In genomic region chr2:4510208-4511079, GRCm38 (mm10) we compare ENCODE assay signal across 9 mouse cellular contexts.
DNase-seq lines count a peak whose midpoint lies in the region; ATAC-seq and TF ChIP-seq lines count a peak whose summit lies in the region.
"Had no signal": no experiment of that assay in that cellular context is flagged by ENCODE, and none has a peak within 500 bp of the region (broad histone marks: within the 10 kb centered on the region; RNA-seq: fewer than 3 reads in every experiment).

No protein-coding gene starts in this region.

- no peaks in the 10 kb centered on the region for H3K9me3 ChIP-seq in hindbrain, embryonic 14.5 days (ENCODE audit: control insufficient read depth, low read length)
- no peaks in the 10 kb centered on the region for H3K9me3 ChIP-seq in hindbrain, embryonic 11.5 days (ENCODE audit: control insufficient read depth, low read length)
- H3K9me3 ChIP-seq in intestine, postnatal 0 days (ENCODE audit: control insufficient read depth): no peaks in the 10 kb centered on the region
- H3K9me3 ChIP-seq in liver, embryonic 13.5 days (replicated peaks): no peaks in the 10 kb centered on the region

- peaks cover 27% of the 10 kb centered on the region for H3K4me1 ChIP-seq in hindbrain, embryonic 14.5 days (replicated peaks; ENCODE audit: control insufficient read depth, insufficient read depth, low read length)
- no peaks in the 10 kb centered on the region for H3K4me1 ChIP-seq in hindbrain, embryonic 11.5 days (replicated peaks; ENCODE audit: control insufficient read depth, insufficient read depth, low read length)
- 0 out of 2 replicates have a peak, but pooled peaks cover 5% of the 10 kb centered on the region for H3K4me1 ChIP-seq in intestine, postnatal 0 days (replicated peaks; ENCODE audit: control insufficient read depth, insufficient read depth, low read length)
- peaks cover 5% of the 10 kb centered on the region; the same call in 1 of the 2 replicates for H3K4me1 ChIP-seq in liver, embryonic 13.5 days (replicated peaks)

- 0 out of 2 replicates have a peak, but pooled peaks have one; percentile 29 for ATAC-seq in hindbrain, embryonic 14.5 days (ENCODE audit: low FRiP score)
- no peak for ATAC-seq in hindbrain, embryonic 11.5 days (ENCODE audit: low FRiP score)
- peak; percentile 66 for ATAC-seq in intestine, postnatal 0 days
- peak; percentile 66 for ATAC-seq in liver, embryonic 13.5 days (ENCODE audit: low read depth)
- ATAC-seq in erythroid progenitor cell, adult 5-6 weeks (replicated peaks; ENCODE audit: low FRiP score, poor library complexity, severe bottlenecking): no peak

- H3K9ac ChIP-seq in hindbrain, embryonic 14.5 days: no peak overlapping the region
- no peak overlapping the region for H3K9ac ChIP-seq in hindbrain, embryonic 11.5 days (ENCODE audit: low read depth, low read length)
- H3K9ac ChIP-seq in intestine, postnatal 0 days (ENCODE audit: low read depth, low read length): no peak overlapping the region
- H3K9ac ChIP-seq in liver, embryonic 13.5 days: no peak overlapping the region

- H3K27ac ChIP-seq in hindbrain, embryonic 14.5 days: no peak overlapping the region
- no peak overlapping the region for H3K27ac ChIP-seq in hindbrain, embryonic 11.5 days (ENCODE audit: low read depth, low read length)
- peak overlapping the region; percentile 37 for H3K27ac ChIP-seq in intestine, postnatal 0 days (ENCODE audit: low read depth, low read length)
- no peak overlapping the region for H3K27ac ChIP-seq in liver, embryonic 13.5 days

- TF ChIP-seq POLR2A in brain, embryonic 14.5 days (IDR thresholded peaks at IDR 0.05; ENCODE audit: borderline replicate concordance, extremely low read depth, insufficient read depth, insufficient read length, poor library complexity, severe bottlenecking): no peak

- H3K4me3 ChIP-seq in hindbrain, embryonic 14.5 days (replicated peaks; ENCODE audit: low read length): no peak overlapping the region
- H3K4me3 ChIP-seq in hindbrain, embryonic 11.5 days (ENCODE audit: low read depth, low read length): no peak overlapping the region
- H3K4me3 ChIP-seq in intestine, postnatal 0 days (ENCODE audit: low read depth, low read length): 0 out of 2 replicates have a peak overlapping the region, but pooled peaks have one; percentile 3
- no peak overlapping the region for H3K4me3 ChIP-seq in liver, embryonic 13.5 days (replicated peaks)

- no peak for DNase-seq in hindbrain, embryonic 14.5 days (ENCODE audit: low spot score)
- no peak for DNase-seq in hindbrain, embryonic 11.5 days (ENCODE audit: low spot score)
- DNase-seq in brain, embryonic 14.5 days (ENCODE audit: low read depth): peak; percentile 62
- DNase-seq in liver, embryonic 13.5 days: no peak
- DNase-seq in left cerebral cortex, postnatal 14 days (ENCODE audit: low spot score in 2 of 2): no peak
- no peak for DNase-seq in thymus, postnatal 14 days
- DNase-seq: gastrocnemius, postnatal 36 days had no signal

- H3K4me2 ChIP-seq in hindbrain, embryonic 14.5 days (replicated peaks): no peak overlapping the region
- H3K4me2 ChIP-seq in hindbrain, embryonic 11.5 days (replicated peaks; ENCODE audit: low read depth, low read length): no peak overlapping the region
- peak overlapping the region; percentile 51 for H3K4me2 ChIP-seq in intestine, postnatal 0 days (replicated peaks; ENCODE audit: low read depth)
- peak overlapping the region; percentile 15 for H3K4me2 ChIP-seq in liver, embryonic 13.5 days

- H3K27me3 ChIP-seq in hindbrain, embryonic 14.5 days (ENCODE audit: control insufficient read depth, insufficient read depth, low read length): no peaks in the 10 kb centered on the region
- H3K27me3 ChIP-seq in hindbrain, embryonic 11.5 days (ENCODE audit: control insufficient read depth, insufficient read depth, low read length): no peaks in the 10 kb centered on the region
- no peaks in the 10 kb centered on the region for H3K27me3 ChIP-seq in intestine, postnatal 0 days (replicated peaks; ENCODE audit: control insufficient read depth, insufficient read depth, low read length)
- H3K27me3 ChIP-seq in liver, embryonic 13.5 days: no peaks in the 10 kb centered on the region; the same call in 1 of the 2 replicates

- peaks cover 33% of the 10 kb centered on the region for H3K36me3 ChIP-seq in hindbrain, embryonic 14.5 days (replicated peaks; ENCODE audit: control insufficient read depth, insufficient read depth)
- H3K36me3 ChIP-seq in hindbrain, embryonic 11.5 days (ENCODE audit: control insufficient read depth, insufficient read depth, low read length): no peaks in the 10 kb centered on the region
- no peaks in the 10 kb centered on the region for H3K36me3 ChIP-seq in intestine, postnatal 0 days (ENCODE audit: control insufficient read depth, insufficient read depth)
- no peaks in the 10 kb centered on the region for H3K36me3 ChIP-seq in liver, embryonic 13.5 days

- TF ChIP-seq CTCF in brain, embryonic 14.5 days (IDR thresholded peaks at IDR 0.05; ENCODE audit: borderline replicate concordance, extremely low read depth, insufficient read depth, insufficient read length): no peak
- TF ChIP-seq CTCF in intestine, postnatal 0 days (IDR thresholded peaks at IDR 0.05; ENCODE audit: low read depth): peak; percentile 42

- WGBS in hindbrain, embryonic 14.5 days: 68% methylated on average over 11 of the region's 11 CpGs
- WGBS in hindbrain, embryonic 11.5 days: 77% methylated on average over 11 of the region's 11 CpGs
- 35% methylated on average over 11 of the region's 11 CpGs for WGBS in intestine, postnatal 0 days
- WGBS in liver, embryonic 13.5 days (ENCODE audit: insufficient replicate concordance): 63% methylated on average over 11 of the region's 11 CpGs

- intact Hi-C loops in left cerebral cortex, postnatal 14 days (cut with DNase I): no loop called here

Comparison
In these comparisons a context has a peak if more than half of its experiments do, and no peak if none do; other contexts are left out.
1. ATAC-seq: peak in hindbrain, embryonic 14.5 days (single experiment), intestine, postnatal 0 days (single experiment) and liver, embryonic 13.5 days (single experiment); none in hindbrain, embryonic 11.5 days (single experiment) and erythroid progenitor cell, adult 5-6 weeks (single experiment).
2. H3K4me2 ChIP-seq: peak in intestine, postnatal 0 days (single experiment) and liver, embryonic 13.5 days (single experiment); none in hindbrain, embryonic 14.5 days (single experiment) and hindbrain, embryonic 11.5 days (single experiment).